Mouse (Mus musculus) liver, adult 2 months (tissue): ENCODE measurements around the gene Fbn1.

Experiments
- CTCF ChIP-seq: fragments of 200-500 bp; IDR thresholded peaks from 2 replicates; pipeline ENCODE4 v1.5.1; 2011; ENCODE audit warnings: low read depth, low read length, control low read depth
- POLR2A ChIP-seq: fragments of 200-500 bp; IDR thresholded peaks from 2 replicates; pipeline ENCODE4 v1.6.1; 2011; ENCODE audit warnings: low read length, control low read depth; ENCODE audit not compliant: insufficient read depth; ENCODE audit errors: extremely low read depth

DNA sequence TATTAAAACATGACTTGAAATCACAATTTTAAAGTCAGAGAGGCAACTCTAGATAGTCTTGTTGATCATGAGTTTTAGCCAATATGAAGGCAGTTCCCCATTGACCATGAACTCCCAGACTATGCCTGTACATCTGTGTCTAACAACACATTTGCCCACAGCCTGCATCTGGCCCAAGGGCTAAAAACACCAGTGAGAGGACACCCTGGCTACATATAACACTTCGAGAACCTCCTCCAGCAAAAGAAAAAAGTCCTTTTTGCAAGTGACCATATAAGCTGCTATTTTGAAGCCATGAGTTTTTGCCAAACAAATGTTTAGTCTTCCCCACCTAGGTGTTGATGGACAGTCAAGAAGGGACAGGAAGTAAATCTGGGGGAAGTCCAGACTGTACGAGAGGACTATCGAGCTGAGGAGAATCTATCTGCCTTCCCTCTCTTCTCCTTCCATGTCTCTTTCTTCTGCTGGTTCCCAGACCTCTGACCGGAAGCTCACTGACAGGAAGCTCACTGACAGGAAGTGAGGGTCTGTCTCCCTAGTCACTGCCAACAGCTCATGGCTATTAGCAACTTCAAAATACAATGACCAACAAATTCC is 103.2 kb downstream of the Fbn1 start:
- TF ChIP-seq POLR2A: no peak
- no peak for TF ChIP-seq CTCF
